Mouse (Mus musculus) heart, postnatal 0 days (tissue): ENCODE results near the gene Wbp11.

ENCODE experiments used
- CTCF ChIP-seq: IDR thresholded peaks from 2 replicates; pipeline ENCODE4 v1.5.1; 2016; ENCODE audit warnings: antibody characterized with exemption, control low read depth, low read depth
- EP300 ChIP-seq: IDR thresholded peaks from 2 replicates; pipeline ENCODE4 v1.6.1; 2016; ENCODE audit warnings: antibody characterized with exemption, low read depth

DNA sequence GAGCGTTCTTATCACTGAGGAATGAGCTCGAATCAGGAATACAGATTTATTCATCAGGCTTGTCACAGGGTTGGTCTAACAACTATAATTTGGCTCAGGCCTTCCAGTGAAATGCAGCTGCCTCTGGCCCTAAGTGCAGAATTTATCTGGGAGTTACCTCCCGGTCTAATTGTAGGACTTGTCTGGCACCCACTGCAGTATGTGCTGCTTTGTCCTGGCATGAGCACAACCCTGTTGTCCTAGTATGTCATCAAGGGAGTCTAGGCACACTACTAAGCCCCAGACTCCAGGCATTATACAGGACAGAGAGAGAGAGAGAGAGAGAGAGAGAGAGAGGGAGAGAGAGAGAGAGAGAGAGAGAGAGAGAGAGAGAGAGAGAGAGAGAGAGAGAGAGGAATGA lies 9.3 kb upstream of the Wbp11 start:
- TF ChIP-seq EP300 (no peak), CTCF (no peak)
